ENCODE assay signal across 18 mouse cellular contexts in genomic region chr9:75532461-75532860, GRCm38 (mm10).
"Had no signal": no experiment of that assay in that cellular context is flagged by ENCODE, and none has a peak within 500 bp of the region (broad histone marks: within the 10 kb centered on the region; RNA-seq: fewer than 3 reads in every experiment).

No protein-coding gene starts in this region.

- H3K9ac ChIP-seq: lung, embryonic 14.5 days; midbrain, embryonic 12.5 days; neural tube, embryonic 13.5 days; neural tube, embryonic 15.5 days had no signal

- H3K9me3 ChIP-seq: midbrain, embryonic 10.5 days; midbrain, embryonic 12.5 days; neural tube, embryonic 13.5 days; neural tube, embryonic 15.5 days had no signal

- DNase-seq: lung, adult 18-20 months; lung, embryonic 14.5 days; lung, postnatal 10 days; lung, postnatal 4 days; midbrain, embryonic 14.5 days; right cerebral cortex, adult 18-20 months; right cerebral cortex, postnatal 25 days; right cerebral cortex, postnatal 4 days; spleen, adult 18-20 months; thymus, adult 18-20 months; thymus, postnatal 14 days; thymus, postnatal 36 days had no signal

- ATAC-seq: midbrain, embryonic 16.5 days had no signal

- H3K4me1 ChIP-seq: midbrain, embryonic 10.5 days; midbrain, embryonic 12.5 days; neural tube, embryonic 15.5 days had no signal

- H3K4me2 ChIP-seq: lung, embryonic 14.5 days; midbrain, embryonic 12.5 days; neural tube, embryonic 13.5 days; neural tube, embryonic 15.5 days had no signal

- H3K27me3 ChIP-seq: midbrain, embryonic 12.5 days; neural tube, embryonic 13.5 days; neural tube, embryonic 15.5 days had no signal

- H3K4me3 ChIP-seq: midbrain, embryonic 10.5 days; midbrain, embryonic 12.5 days; myocyte; neural tube, embryonic 13.5 days; neural tube, embryonic 15.5 days had no signal

- H3K27ac ChIP-seq: midbrain, embryonic 10.5 days; midbrain, embryonic 12.5 days; neural tube, embryonic 13.5 days; neural tube, embryonic 15.5 days had no signal
